ENCODE assay signal across 9 mouse cellular contexts in genomic region chr5:91739433-91740158, GRCm38 (mm10).
DNase-seq lines count a peak whose midpoint lies in the region; ATAC-seq and TF ChIP-seq lines count a peak whose summit lies in the region.
"Had no signal": no experiment of that assay in that cellular context is flagged by ENCODE, and none has a peak within 500 bp of the region (broad histone marks: within the 10 kb centered on the region; RNA-seq: fewer than 3 reads in every experiment).

No protein-coding gene starts in this region.

- H3K9ac ChIP-seq in hindbrain, embryonic 16.5 days (ENCODE audit: low read depth, low read length) = no peak overlapping the region
- no peak overlapping the region for H3K9ac ChIP-seq in hindbrain, embryonic 13.5 days
- H3K9ac ChIP-seq: neural tube, embryonic 12.5 days had no signal

- no peaks in the 10 kb centered on the region for H3K9me3 ChIP-seq in hindbrain, embryonic 16.5 days (ENCODE audit: control insufficient read depth, low read length)
- H3K9me3 ChIP-seq in hindbrain, embryonic 13.5 days = no peaks in the 10 kb centered on the region
- no peaks in the 10 kb centered on the region for H3K9me3 ChIP-seq in midbrain, embryonic 10.5 days (replicated peaks)
- H3K9me3 ChIP-seq: neural tube, embryonic 12.5 days had no signal

- WGBS in hindbrain, embryonic 16.5 days = 68% methylated on average over 16 of the region's 16 CpGs
- 65% methylated on average over 16 of the region's 16 CpGs for WGBS in hindbrain, embryonic 13.5 days
- WGBS in kidney, adult 2 months = 20% methylated on average over 16 of the region's 16 CpGs
- 77% methylated on average over 16 of the region's 16 CpGs for WGBS in midbrain, embryonic 10.5 days

- no peak for TF ChIP-seq CTCF in kidney, adult 2 months (conservative IDR thresholded peaks at IDR 0.05; ENCODE audit: insufficient read depth, insufficient read length, low read depth, low read length)

- 0 out of 2 replicates have a peak, but pooled peaks have one; percentile 40 for ATAC-seq in hindbrain, embryonic 16.5 days
- no peak for ATAC-seq in hindbrain, embryonic 13.5 days (ENCODE audit: low FRiP score)
- ATAC-seq in frontal cortex, adult (ENCODE audit: low TSS enrichment) = peak; percentile 90

- no peak overlapping the region for H3K4me3 ChIP-seq in hindbrain, embryonic 16.5 days (ENCODE audit: low read length)
- no peak overlapping the region for H3K4me3 ChIP-seq in hindbrain, embryonic 13.5 days
- H3K4me3 ChIP-seq in kidney, adult 2 months (ENCODE audit: insufficient read depth, low read depth, low read length) = no peak overlapping the region
- H3K4me3 ChIP-seq in midbrain, embryonic 10.5 days = no peak overlapping the region
- H3K4me3 ChIP-seq: neural tube, embryonic 12.5 days had no signal

- H3K4me1 ChIP-seq in hindbrain, embryonic 16.5 days (ENCODE audit: control insufficient read depth, insufficient read depth, low read depth, low read length) = no peaks in the 10 kb centered on the region
- H3K4me1 ChIP-seq in hindbrain, embryonic 13.5 days (replicated peaks) = no peaks in the 10 kb centered on the region; the same call in 1 of the 2 replicates
- H3K4me1 ChIP-seq in kidney, adult 2 months (ENCODE audit: control insufficient read depth, insufficient read depth, low read length) = 0 out of 2 replicates have a peak, but pooled peaks cover 3% of the 10 kb centered on the region
- H3K4me1 ChIP-seq in midbrain, embryonic 10.5 days = peaks cover 14% of the 10 kb centered on the region
- H3K4me1 ChIP-seq: neural tube, embryonic 12.5 days had no signal

- TF ChIP-seq POLR2A in kidney, adult 2 months (IDR thresholded peaks at IDR 0.05; ENCODE audit: low read depth, low read length) = no peak

- intact Hi-C loops in left cerebral cortex, postnatal 25 days (cut with DNase I) = no loop called here
- intact Hi-C loops in gastrocnemius, postnatal 36 days (cut with DNase I) = no loop called here

- no peak overlapping the region for H3K27ac ChIP-seq in hindbrain, embryonic 16.5 days (ENCODE audit: low read depth, low read length)
- H3K27ac ChIP-seq in hindbrain, embryonic 13.5 days = no peak overlapping the region
- no peak overlapping the region for H3K27ac ChIP-seq in kidney, adult 2 months (ENCODE audit: insufficient read depth, low read depth, low read length)
- no peak overlapping the region for H3K27ac ChIP-seq in midbrain, embryonic 10.5 days (replicated peaks)
- H3K27ac ChIP-seq: neural tube, embryonic 12.5 days had no signal

- no peaks in the 10 kb centered on the region for H3K36me3 ChIP-seq in hindbrain, embryonic 16.5 days (ENCODE audit: control insufficient read depth, insufficient read depth, low read length)
- no peaks in the 10 kb centered on the region for H3K36me3 ChIP-seq in hindbrain, embryonic 13.5 days
- H3K36me3 ChIP-seq in kidney, adult 2 months (ENCODE audit: control insufficient read depth, insufficient read depth, low read length) = no peaks in the 10 kb centered on the region
- no peaks in the 10 kb centered on the region for H3K36me3 ChIP-seq in midbrain, embryonic 10.5 days
- H3K36me3 ChIP-seq: neural tube, embryonic 12.5 days had no signal

- peak; percentile 56 for DNase-seq in kidney, adult 2 months
- peak; percentile 50 to 76 for DNase-seq in left cerebral cortex, postnatal 25 days (ENCODE audit: low spot score in 2 of 2)
- DNase-seq in right cerebral cortex, postnatal 36 days (ENCODE audit: low spot score in 2 of 2) = peak; percentile 34 to 63
- DNase-seq in gastrocnemius, postnatal 36 days = no peak
- DNase-seq in midbrain, embryonic 10.5 days (ENCODE audit: low spot score) = no peak

- no peak overlapping the region for H3K4me2 ChIP-seq in hindbrain, embryonic 16.5 days (ENCODE audit: low read length)
- no peak overlapping the region for H3K4me2 ChIP-seq in hindbrain, embryonic 13.5 days
- H3K4me2 ChIP-seq: neural tube, embryonic 12.5 days had no signal

- H3K27me3 ChIP-seq in hindbrain, embryonic 16.5 days (replicated peaks; ENCODE audit: control insufficient read depth, insufficient read depth, low read length) = no peaks in the 10 kb centered on the region
- no peaks in the 10 kb centered on the region for H3K27me3 ChIP-seq in hindbrain, embryonic 13.5 days
- H3K27me3 ChIP-seq in kidney, adult 2 months (replicated peaks; ENCODE audit: control insufficient read depth, insufficient read depth, low read length) = no peaks in the 10 kb centered on the region
- peaks cover 4% of the 10 kb centered on the region for H3K27me3 ChIP-seq in midbrain, embryonic 10.5 days (ENCODE audit: low read depth, poor library complexity, severe bottlenecking)
- H3K27me3 ChIP-seq: neural tube, embryonic 12.5 days had no signal

Comparison
In these comparisons a context has a peak if more than half of its experiments do, and no peak if none do; other contexts are left out.
1. DNase-seq: peak in kidney, adult 2 months (single experiment), left cerebral cortex, postnatal 25 days (2 of 2) and right cerebral cortex, postnatal 36 days (2 of 2); none in gastrocnemius, postnatal 36 days (0 of 2) and midbrain, embryonic 10.5 days (single experiment).